Mouse (Mus musculus) E14TG2a.4 (cell line): ENCODE results near the gene Scaf8.

Experiments
- CTCF ChIP-seq: conservative IDR thresholded peaks from 2 replicates; pipeline ENCODE4 v1.5.1; 2014; ENCODE audit warnings: low read length
- POU5F1 ChIP-seq: IDR thresholded peaks from 2 replicates; pipeline ENCODE4 v1.6.1; 2014; ENCODE audit warnings: low read length, borderline replicate concordance

GRCm38 (mm10) chr17:3223071-3223470 lies 108.3 kb downstream of the Scaf8 start:
- TF ChIP-seq CTCF (no peak), POU5F1 (no peak)
